Mouse (Mus musculus): ENCODE results near the gene Slc17a7.
A peak's percentile ranks its signal among the peaks of the same experiment; 100 is the strongest.
"Not testable (repeated sequence)": the region's sequence is repeated elsewhere in the genome, so short reads cannot be mapped to it uniquely, and the experiment has no call there.

The Slc17a7 gene

GRCm38 (mm10) chr7:45154096-45154992, 9.4 kb upstream of the Slc17a7 start, which contains the start of the genes Pih1d1 and Aldh16a1:
Gene Pih1d1, plus strand, starts transcription at chr7:45154303.
Gene Aldh16a1, minus strand, starts transcription at chr7:45154584.
- DNase-seq (ENCODE audit: low spot score), result peak; percentile 95

DNA sequence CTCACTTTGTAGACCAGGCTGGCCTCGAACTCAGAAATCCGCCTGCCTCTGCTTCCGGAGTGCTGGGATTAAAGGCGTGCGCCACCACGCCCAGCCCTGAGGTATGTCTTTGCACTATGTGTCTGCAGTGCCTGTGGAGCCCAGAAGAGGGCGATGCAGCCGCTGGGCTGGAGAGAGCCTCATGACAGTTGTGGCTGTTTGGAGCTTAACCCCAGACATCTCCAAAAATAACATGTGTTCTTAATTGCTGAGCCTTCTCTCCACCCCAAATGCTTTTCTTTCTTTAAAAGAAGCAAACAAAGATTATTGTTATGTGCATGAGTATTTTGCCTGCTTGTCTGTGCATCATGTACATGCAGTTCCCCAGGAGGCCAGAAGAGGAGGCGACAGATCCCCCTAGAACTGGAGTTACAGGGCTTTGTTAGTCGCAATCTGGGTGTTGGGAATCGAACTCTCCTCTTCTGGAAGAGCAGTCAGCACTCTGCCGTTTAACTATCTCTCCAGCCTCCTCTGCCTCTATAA, 8.7 kb upstream of the Slc17a7 start:
- no peak for DNase-seq (ENCODE audit: low spot score)

GRCm38 (mm10) chr7:45155590-45155989, 8.2 kb upstream of the Slc17a7 start:
- DNase-seq (ENCODE audit: low spot score), result no peak

GRCm38 (mm10) chr7:45156206-45156605, 7.5 kb upstream of the Slc17a7 start:
- DNase-seq (ENCODE audit: low spot score), result no peak

GRCm38 (mm10) chr7:45157459-45157858, 6.3 kb upstream of the Slc17a7 start:
- DNase-seq (ENCODE audit: low spot score), result no peak

DNA sequence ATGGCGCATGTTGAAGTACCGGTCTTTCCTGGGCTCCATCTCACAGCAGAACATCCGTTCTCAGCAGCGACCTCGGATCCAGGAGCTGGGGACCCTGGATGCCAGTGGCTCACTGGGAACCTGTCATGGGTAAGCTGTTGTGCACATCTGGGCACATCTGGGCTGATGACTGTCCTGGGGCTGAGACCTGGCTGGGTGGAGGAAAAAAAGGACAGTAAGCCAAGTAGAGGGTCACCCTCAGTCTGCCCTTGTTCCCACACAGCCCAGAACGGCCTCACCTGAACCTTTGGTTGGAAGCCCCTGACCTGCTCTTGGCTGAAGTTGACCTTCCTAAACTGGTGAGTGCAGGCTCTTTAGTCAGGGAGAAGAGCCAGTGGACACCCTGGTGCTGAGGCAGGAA, 4.8 kb upstream of the Slc17a7 start:
- DNase-seq (ENCODE audit: low spot score), result no peak

- no peak for DNase-seq (ENCODE audit: low spot score)
These were observed 3.4 kb upstream of the Slc17a7 start for GRCm38 (mm10) chr7:45160316-45160800.

- DNase-seq (ENCODE audit: low spot score), result no peak
These were observed 2.9 kb upstream of the Slc17a7 start for GRCm38 (mm10) chr7:45160866-45161265.

- DNase-seq (ENCODE audit: low spot score), result peak; percentile 83
These were observed 1.9 kb upstream of the Slc17a7 start for GRCm38 (mm10) chr7:45161612-45162473.

- DNase-seq (ENCODE audit: low spot score), result no peak
These were observed 1.2 kb upstream of the Slc17a7 start for GRCm38 (mm10) chr7:45162551-45162950.

GRCm38 (mm10) chr7:45162996-45163615, 643 bp upstream of the Slc17a7 start:
- no peak for DNase-seq (ENCODE audit: low spot score)

DNA sequence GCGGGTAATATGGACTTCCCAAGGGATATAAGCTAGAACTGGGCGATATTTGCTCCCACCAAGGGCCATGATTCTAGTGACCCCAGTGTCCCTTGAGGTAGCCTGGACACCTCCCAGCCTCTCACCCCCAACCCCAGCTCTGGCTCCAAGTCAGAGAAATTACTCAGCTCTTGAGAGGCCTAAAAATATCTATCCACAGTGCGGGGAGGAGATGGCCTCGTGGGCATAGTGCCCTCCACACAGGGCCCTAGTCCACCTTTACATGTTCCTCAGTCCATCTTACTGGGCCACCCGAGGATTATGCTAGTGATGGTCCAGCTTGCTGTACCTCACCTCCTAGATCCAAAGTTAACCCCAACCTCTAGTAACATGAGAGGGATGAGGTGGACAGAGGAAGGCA, 1.1 kb downstream of the Slc17a7 start:
- no peak for DNase-seq (ENCODE audit: low spot score)

DNA sequence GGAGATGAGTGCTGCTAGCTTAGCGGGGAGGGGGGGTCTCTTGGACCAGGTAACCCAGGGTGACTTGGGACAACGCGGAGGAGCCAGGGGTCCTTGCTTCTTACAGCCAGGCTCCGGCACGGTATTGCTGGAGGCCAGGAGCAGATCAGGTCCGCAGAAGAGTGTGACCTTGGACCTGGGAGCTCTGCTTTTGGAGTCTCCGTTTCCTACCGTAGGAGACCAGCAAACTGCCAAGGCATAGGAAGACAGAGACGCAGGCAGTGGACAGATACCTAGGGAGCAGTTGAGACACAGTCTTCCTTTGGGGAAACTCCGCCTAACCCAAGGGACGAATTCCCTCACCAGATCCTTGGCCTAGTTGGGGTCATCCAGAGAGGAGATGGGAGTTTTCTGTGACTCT, 2.0 kb downstream of the Slc17a7 start:
- no peak for DNase-seq (ENCODE audit: low spot score)

GRCm38 (mm10) chr7:45166950-45167401, 3.2 kb downstream of the Slc17a7 start:
- DNase-seq (ENCODE audit: low spot score), result no peak

DNA sequence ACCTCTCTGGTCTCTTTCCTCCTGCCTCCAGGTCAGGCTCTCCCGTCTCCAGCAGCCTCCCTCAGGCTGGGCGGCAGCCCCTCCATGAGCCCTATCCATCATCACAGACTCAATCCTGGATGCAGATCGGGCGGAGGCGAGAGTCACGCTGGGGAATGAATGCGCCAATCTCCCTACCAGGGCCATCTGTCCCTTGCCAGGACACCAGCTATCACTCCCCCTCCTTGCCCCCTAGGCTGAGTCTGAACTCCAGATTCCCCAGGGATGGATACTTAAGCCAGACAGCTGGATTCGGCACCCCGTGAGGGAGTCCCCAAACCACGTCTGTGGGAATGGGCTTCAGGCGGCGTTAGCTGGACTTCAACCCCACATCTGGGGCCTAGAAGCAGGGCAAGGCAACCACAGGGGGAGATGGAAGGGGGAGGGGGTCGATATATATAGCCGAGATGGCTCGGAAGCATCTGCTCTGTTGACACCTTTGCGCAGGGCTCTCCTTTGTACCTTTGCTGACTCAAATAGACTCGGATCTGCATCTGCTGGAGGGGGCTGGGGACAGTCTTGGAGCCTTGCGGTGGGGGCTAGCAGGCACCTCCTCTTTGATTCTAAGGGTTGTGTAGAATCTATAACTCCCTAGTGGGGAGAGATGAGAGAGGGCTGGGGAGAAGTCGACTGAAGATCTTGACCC, 4.2 kb downstream of the Slc17a7 start:
- no peak for DNase-seq (ENCODE audit: low spot score)

DNA sequence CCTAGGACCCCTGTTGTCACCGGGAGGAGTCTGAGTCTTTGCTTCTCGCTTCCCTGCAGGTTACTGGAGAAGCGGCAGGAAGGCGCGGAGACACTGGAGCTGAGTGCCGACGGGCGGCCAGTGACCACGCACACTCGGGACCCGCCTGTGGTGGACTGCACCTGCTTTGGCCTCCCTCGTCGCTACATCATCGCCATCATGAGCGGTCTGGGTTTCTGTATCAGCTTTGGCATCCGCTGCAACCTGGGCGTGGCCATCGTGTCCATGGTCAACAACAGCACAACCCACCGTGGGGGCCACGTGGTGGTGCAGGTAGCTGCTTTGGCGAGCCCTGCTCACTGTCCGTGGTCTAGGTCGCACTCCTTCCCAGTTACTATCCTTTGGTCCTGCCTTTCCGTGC, 4.9 kb downstream of the Slc17a7 start:
- DNase-seq (ENCODE audit: low spot score), result no peak

- peak; percentile 59 for DNase-seq (ENCODE audit: low spot score)
These were observed 5.7 kb downstream of the Slc17a7 start for GRCm38 (mm10) chr7:45169495-45169894.

DNA sequence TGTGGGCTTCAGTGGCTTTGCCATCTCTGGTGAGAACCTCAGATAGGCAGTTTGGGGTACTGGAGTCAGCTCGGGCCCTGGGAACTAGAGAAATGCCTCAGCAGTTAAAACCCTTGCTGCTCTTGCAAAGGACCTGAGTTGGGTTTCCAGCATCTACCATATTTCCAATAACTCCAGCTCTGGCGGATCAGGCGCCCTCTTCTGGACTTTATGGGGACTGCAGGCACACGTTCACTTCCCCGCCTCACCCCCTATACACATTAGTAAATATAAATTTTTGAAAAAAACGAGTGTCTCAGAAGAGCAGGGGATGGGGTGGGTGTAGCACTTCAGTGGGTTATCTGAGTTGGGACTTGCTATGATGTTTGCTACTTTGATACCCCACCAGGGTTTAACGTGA, 9.2 kb downstream of the Slc17a7 start:
- no peak for DNase-seq (ENCODE audit: low spot score)

DNA sequence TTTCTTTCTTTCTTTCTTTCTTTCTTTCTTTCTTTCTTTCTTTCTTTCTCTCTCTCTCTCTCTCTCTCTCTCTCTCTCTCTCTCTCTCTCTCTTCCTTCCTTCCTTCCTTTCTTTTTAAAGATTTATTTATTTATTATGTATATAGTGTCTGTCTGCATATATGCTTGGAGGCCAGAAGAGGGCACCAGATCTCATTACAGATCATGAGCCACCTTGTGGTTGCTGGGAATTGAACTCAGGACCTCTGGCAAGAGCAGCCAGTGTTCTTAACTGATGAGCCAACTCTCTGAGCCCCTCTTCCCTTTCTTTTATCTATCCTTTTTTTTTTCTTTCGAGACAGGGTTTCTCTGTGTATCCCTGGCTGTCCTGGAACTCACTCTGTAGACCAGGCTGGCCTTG, 10.0 kb downstream of the Slc17a7 start:
- DNase-seq (ENCODE audit: low spot score), result not testable (repeated sequence)

DNA sequence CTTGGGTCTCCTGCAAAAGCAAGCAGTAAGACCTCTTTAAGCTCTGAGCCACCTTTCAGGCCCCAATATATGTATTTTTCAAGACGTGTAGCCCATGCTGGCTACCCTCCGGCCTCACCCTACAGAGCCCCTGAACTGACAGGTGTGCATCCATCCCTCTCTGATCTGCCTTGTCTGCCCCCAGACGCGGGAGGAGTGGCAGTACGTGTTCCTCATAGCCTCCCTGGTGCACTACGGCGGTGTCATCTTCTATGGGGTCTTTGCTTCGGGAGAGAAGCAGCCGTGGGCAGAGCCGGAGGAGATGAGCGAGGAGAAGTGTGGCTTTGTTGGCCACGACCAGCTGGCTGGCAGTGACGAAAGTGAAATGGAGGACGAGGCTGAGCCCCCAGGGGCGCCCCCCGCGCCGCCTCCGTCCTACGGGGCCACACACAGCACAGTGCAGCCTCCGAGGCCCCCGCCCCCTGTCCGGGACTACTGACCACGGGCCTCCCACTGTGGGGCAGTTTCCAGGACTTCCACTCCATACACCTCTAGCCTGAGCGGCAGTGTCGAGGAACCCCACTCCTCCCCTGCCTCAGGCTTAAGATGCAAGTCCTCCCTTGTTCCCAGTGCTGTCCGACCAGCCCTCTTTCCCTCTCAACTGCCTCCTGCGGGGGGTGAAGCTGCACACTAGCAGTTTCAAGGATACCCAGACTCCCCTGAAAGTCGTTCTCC, 11.0 kb downstream of the Slc17a7 start:
- DNase-seq (ENCODE audit: low spot score), result no peak

DNA sequence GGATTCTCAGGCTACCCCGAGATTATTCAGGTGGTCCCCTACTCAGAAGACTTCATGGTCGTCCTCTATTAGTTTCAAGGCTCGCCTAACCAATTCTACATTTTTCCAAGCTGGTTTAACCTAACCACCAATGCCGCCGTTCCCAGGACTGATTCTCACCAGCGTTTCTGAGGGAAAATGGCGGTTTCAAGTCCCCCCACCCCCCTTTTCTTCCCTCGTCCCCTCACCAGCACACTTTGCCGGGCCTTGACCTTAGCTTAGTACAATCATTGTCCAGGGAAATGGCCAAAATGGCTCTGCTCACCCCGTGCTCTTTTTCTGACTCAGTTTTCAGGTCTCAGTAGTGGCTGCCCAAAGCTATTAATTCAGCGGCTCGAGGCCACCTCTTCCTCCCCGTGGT, 11.6 kb downstream of the Slc17a7 start:
- no peak for DNase-seq (ENCODE audit: low spot score)

Measured in left cerebral cortex, adult 11 months (tissue).